Mouse (Mus musculus) A20 (cell line): ENCODE measurements around the gene Ccdc177.

Experiments
- DNase-seq: peaks from one replicate; pipeline ENCODE4 v3.0.0-alpha.2; 2011; ENCODE audit warnings: low read depth, low spot score

The Ccdc177 gene

GRCm38 (mm10) chr12:80736464-80737282 is 23.8 kb downstream of the Ccdc177 start:
- peak; percentile 25 for DNase-seq

DNA sequence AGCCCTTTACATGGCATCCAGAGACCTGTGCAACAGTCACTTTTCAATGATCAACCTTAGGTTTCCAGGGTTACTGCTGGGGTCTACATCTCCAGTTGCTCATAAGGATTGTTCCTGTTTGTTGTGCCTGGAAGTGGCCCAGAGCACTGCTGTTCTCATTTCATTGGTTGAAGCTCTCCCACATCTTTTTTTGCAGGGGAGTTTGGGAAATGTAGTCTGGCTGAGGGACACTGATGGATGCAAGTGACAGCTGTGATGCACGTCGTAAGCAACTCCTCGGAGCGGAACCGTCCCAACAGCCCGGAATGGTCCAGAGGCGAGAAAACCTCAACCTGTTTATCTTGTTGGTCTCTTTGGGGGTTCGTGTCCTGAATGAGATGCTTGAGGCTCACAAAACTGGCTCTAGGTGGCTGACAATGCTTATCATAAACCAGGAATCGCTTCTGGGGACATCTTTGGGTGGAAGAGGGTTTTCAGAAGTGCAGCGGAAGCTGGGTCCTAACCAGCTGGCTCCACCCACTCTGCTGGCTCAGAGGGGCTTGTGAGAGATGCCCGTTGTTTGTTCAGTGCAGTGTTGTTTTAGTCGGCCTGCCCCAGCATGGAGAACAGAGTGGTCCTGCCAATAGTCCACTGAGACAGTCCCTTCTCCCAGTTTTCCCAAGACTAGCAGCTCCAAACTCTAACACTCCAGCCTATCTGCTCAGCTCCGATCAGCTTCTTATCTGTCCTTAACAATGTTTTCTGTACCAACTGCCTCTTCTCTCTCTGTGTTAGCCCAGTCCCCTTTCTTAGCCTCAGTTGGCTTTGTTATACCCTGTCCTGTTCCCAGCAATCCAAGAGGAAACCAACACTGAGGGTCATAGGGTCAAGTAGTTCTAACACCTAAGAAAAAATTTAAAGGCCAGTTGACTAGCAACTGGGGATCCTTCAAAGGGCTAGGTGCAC is 25.7 kb downstream of the Ccdc177 start:
- DNase-seq = no peak

GRCm38 (mm10) chr12:80730567-80730966 is 29.9 kb downstream of the Ccdc177 start:
- no peak for DNase-seq

DNA sequence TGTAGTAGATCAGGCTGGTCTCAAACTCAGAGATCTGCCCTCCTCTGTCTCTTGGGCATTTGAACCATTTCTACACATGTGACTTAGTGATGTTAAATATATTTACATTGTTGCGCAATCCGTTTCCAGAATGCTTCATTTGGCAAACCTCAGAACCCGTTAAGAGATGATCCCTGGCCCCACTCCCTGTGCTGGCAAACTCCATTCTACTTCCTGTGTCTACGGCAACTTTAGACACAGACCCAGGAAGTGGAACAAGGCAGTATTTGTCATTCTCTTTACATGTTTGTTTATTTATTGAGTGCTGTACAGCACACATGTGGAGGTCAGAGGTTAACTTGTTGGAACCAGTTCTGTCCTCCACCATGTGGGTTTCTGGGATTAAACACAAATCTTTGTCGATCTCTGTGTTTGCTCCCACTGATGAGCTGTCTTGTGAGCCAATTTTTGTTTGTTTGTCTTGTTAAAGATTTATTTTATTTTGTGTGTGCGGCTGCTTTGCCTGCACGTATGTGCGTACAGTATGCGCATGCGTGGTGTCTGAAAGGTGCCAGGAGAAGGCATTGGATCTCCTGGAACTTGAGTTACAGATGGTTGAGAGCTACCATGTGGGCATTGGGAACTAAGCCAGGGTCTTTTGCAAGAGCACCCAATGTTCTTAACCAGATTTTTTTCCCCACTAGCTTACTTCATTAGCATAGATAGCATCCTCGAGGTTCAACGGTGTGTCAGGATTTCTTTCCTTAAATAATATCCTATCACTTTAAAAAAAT is 30.5 kb downstream of the Ccdc177 start:
- DNase-seq = no peak

- DNase-seq = no peak
Observed at GRCm38 (mm10) chr12:80728814-80729213, 31.7 kb downstream of the Ccdc177 start.

- no peak for DNase-seq
Observed at GRCm38 (mm10) chr12:80728207-80728606, 32.3 kb downstream of the Ccdc177 start.

- peak; percentile 71 for DNase-seq
Observed at GRCm38 (mm10) chr12:80724853-80725559, 35.5 kb downstream of the Ccdc177 start.

- DNase-seq = no peak
Observed at GRCm38 (mm10) chr12:80721458-80721857, 39.0 kb downstream of the Ccdc177 start.

DNA sequence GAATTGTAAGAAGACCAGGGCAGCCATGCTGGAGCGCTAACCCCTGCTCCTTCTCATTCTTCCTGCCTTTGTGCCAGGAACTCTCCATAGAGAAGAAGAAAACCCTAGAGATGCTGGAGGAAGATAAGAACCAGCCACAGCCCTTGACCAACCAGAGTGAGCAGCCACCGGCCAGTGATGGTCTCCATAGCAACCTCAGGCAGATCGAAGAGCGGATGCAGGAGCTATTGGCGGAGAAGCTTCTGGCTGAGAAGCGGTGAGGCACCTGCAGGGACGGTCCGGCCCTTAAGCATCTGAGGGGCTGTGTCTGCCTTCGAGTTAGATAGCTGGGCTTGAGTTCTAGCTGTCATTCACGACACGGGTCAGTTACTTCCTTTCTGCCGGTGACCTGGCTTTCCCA is 40.0 kb downstream of the Ccdc177 start:
- no peak for DNase-seq

GRCm38 (mm10) chr12:80719141-80719540 is 41.3 kb downstream of the Ccdc177 start:
- DNase-seq = no peak

- no peak for DNase-seq
Observed at GRCm38 (mm10) chr12:80715915-80716314, 44.6 kb downstream of the Ccdc177 start.

GRCm38 (mm10) chr12:80706915-80707604 is 53.4 kb downstream of the Ccdc177 start:
- no peak for DNase-seq

DNA sequence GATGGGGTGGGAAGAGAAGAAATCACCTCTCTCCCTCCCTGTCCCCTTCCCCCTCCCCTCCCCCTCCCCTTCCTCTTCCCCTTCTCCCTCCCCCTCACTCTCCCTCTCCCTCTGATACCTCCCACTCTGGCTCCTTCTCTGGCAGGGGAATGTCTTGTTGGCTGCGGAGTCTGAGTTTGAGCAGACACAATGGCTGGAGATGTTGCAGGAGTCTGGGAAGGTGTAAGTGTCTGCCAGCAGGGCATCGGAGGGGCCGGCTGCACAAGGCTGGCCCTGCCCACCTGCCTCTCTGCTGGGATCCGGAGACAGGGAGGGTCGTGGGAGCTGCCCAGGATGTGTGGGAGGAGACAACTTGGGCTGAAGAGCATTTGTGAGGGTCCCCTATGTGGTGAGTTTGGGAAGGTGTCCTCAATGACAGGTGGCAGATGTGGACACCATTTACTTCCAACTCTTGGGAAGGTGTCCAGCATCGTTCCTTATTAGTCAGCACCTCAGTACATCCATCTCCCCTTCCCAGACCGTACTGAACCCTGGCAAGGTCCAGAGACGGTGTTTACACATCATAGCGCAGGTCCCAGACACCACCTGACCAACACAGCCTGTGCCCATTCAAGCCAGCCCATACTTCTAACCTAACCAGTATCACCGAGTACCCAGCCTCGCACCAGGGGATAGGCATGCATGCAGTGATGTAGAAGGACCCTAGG is 54.1 kb downstream of the Ccdc177 start:
- no peak for DNase-seq
